Mouse (Mus musculus): ENCODE results near the gene Gli3. TPM values are rescaled to one million over a fixed set of nuclear protein-coding genes. Genes with fewer than 3 reads are reported as not detected.

Gli3 gene
- total and polyA plus RNA-seq, 3 experiments: 0.11 TPM; not detected in 2

DNA sequence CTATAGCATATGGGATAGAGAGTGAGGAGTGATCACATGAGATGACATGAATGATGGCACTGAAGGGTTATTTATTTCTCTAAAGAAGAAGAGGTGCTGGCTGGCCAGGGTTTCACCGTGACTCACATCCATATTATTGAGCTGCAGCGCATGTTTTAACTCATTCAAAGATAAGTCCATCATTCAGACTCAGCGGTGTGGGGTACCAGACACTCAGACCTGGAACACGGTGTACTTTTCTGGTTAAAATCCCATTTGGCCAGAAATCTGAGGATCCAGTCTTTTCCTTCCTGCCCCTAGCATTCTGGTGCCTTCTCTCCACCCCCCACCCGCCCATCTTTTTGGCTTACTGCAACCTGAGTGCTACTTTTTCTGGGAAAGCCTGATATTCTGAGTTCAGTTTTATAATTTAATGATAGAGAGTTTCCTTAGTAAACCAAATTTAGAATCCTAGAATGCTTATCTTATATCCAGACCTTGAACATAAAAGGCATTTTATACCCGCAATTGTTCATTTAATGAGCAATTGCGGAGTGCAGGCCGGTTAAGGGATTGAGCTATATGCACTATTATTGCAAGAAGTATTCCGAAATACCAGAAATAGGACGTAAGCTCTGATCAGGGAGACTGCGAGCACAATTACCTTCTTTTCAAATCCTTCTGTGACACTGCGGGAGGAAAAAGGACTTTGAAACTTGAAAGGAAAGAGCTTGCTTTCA lies 80.3 kb downstream of the Gli3 start:
- Histone ChIP-seq H3K27me3 (ENCODE audit: insufficient read depth, low read length) (no peaks in the 10 kb centered on the region), H3K9me3 (replicated peaks) (no peaks in the 10 kb centered on the region), H3K4me1 (ENCODE audit: insufficient read depth, low read depth, low read length) (no peaks in the 10 kb centered on the region), H3K4me3 (ENCODE audit: low read depth, low read length) (no peak overlapping the region), H3K36me3 (replicated peaks) (no peaks in the 10 kb centered on the region)
- no peak for ATAC-seq (ENCODE audit: extremely low read depth, insufficient number of reproducible peaks, low FRiP score, poor library complexity, severe bottlenecking)
- TF ChIP-seq GATA1 (IDR thresholded peaks at IDR 0.05; ENCODE audit: borderline replicate concordance, low read length): no peak
- DNase-seq (ENCODE audit: low spot score): no peak

DNA sequence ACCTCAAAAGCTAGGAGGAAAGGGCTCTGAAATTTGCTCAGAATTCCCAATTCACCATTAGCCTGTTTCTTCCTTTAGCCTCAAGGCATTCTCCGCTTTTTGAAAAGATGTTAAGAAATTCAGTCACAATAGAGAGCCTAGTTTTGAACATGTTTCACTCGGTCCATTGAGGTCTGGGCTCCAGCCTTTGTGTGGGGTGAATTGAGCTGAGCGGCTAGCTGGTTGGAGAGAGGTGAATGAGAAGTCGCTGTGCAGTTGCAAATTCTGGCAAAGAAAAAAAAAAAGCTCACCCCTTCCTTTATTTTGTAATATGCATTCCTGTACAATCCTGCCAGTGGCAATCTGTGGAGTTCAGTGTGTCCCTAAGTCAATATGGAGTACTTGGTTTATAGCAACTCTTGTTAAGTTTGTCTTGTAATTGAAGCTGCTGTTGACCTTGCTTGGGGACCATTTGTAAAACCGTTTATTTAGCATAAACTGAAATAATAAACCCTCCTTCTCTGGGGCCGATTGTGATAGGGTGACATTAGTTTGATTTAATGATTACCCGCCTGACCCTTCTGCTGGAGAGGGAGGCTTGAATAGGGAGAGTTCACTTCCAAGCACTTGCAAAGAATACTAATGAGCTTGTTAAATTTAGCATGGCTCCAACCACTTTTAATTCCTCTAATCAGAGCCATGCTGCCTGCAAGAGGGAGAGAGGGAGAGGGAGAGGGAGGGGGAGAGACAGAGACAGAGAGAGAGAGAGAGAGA lies 81.0 kb downstream of the Gli3 start:
- TF ChIP-seq TAL1 (conservative IDR thresholded peaks at IDR 0.05; ENCODE audit: low read depth, low read length): no peak
- no peak for TF ChIP-seq GATA1 (IDR thresholded peaks at IDR 0.05; ENCODE audit: borderline replicate concordance, low read length)
- TF ChIP-seq GATA2 (IDR thresholded peaks at IDR 0.05; ENCODE audit: borderline replicate concordance, low read depth, low read length): no peak
- TF ChIP-seq CTCF (IDR thresholded peaks at IDR 0.05; ENCODE audit: low read depth, low read length): no peak
- TF ChIP-seq POLR2AphosphoS5 (IDR thresholded peaks at IDR 0.05; ENCODE audit: insufficient replicate concordance, low read depth, low read length): no peak
- H3K4me1 ChIP-seq (ENCODE audit: insufficient read depth, low read depth, low read length): no peaks in the 10 kb centered on the region
- H3K4me3 ChIP-seq (ENCODE audit: low read depth, low read length): no peak overlapping the region
- no peaks in the 10 kb centered on the region for H3K27me3 ChIP-seq (ENCODE audit: insufficient read depth, low read length)
- H3K9me3 ChIP-seq (replicated peaks): no peaks in the 10 kb centered on the region
- DNase-seq (ENCODE audit: low spot score) (no peak), ATAC-seq (ENCODE audit: extremely low read depth, insufficient number of reproducible peaks, low FRiP score, poor library complexity, severe bottlenecking) (no peak)
- no peaks in the 10 kb centered on the region for H3K36me3 ChIP-seq (replicated peaks)

DNA sequence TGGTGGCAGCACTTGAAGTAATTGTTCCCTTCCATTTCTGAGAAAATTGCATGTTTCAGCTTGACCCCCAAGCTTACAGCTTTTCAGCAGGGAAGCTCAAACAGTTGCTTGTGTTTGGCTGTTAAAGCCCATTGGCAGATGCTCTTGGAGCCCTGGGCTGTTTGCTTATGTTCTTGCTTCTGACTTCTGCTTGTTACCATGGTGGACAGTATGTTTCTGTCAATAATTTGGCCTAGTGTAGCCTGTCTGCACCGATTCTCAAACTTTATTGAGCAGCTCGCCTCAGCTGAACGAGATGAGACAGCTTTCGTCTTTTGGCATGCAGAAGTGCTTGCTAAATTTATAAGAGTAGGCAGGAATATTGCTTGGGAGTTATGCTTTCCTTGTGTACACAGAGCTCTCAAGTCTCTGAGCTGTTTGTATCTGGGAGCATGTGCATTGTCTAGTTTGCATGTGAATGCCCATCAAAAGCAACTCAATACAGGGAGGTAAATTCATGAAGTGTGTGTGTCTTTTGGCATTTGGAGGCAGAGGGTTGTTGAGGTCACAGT lies 82.4 kb downstream of the Gli3 start:
- Histone ChIP-seq H3K4me1 (ENCODE audit: insufficient read depth, low read depth, low read length) (no peaks in the 10 kb centered on the region), H3K36me3 (replicated peaks) (no peaks in the 10 kb centered on the region), H3K9me3 (replicated peaks) (no peaks in the 10 kb centered on the region), H3K4me3 (ENCODE audit: low read depth, low read length) (no peak overlapping the region), H3K27me3 (ENCODE audit: insufficient read depth, low read length) (no peaks in the 10 kb centered on the region)
- DNase-seq (ENCODE audit: low spot score) (no peak), ATAC-seq (ENCODE audit: extremely low read depth, insufficient number of reproducible peaks, low FRiP score, poor library complexity, severe bottlenecking) (no peak)
- TF ChIP-seq CTCF (IDR thresholded peaks at IDR 0.05; ENCODE audit: low read depth, low read length) (no peak), POLR2AphosphoS5 (IDR thresholded peaks at IDR 0.05; ENCODE audit: insufficient replicate concordance, low read depth, low read length) (no peak), GATA2 (IDR thresholded peaks at IDR 0.05; ENCODE audit: borderline replicate concordance, low read depth, low read length) (no peak), TAL1 (conservative IDR thresholded peaks at IDR 0.05; ENCODE audit: low read depth, low read length) (no peak), GATA1 (IDR thresholded peaks at IDR 0.05; ENCODE audit: borderline replicate concordance, low read length) (no peak)

DNA sequence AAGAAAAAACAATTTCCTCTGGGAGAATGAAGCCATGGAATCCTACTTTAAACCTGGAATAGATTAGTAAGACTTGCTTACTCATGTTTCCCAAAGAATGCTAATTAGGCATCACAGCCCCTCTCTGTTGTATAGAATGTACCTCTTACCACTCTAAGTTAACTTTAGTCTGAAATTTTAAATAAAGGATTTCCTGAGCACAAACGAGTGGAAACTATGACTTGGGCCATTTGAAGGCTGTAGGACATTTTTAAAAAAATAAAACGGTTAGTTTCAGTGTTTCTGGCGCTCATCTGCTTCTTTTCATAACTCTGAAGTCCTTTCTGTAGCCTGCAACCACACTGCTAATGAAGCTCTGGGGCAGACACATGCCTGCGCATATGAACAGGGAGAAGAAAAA lies 83.2 kb downstream of the Gli3 start:
- ATAC-seq (ENCODE audit: extremely low read depth, insufficient number of reproducible peaks, low FRiP score, poor library complexity, severe bottlenecking) (no peak), DNase-seq (ENCODE audit: low spot score) (no peak)
- Histone ChIP-seq H3K4me1 (ENCODE audit: insufficient read depth, low read depth, low read length) (no peaks in the 10 kb centered on the region), H3K9me3 (replicated peaks) (no peaks in the 10 kb centered on the region), H3K4me3 (ENCODE audit: low read depth, low read length) (no peak overlapping the region), H3K36me3 (replicated peaks) (no peaks in the 10 kb centered on the region), H3K27me3 (ENCODE audit: insufficient read depth, low read length) (no peaks in the 10 kb centered on the region)
- no peak for TF ChIP-seq TAL1 (conservative IDR thresholded peaks at IDR 0.05; ENCODE audit: low read depth, low read length)
- no peak for TF ChIP-seq CTCF (IDR thresholded peaks at IDR 0.05; ENCODE audit: low read depth, low read length)
- TF ChIP-seq GATA1 (IDR thresholded peaks at IDR 0.05; ENCODE audit: borderline replicate concordance, low read length): no peak
- no peak for TF ChIP-seq GATA2 (IDR thresholded peaks at IDR 0.05; ENCODE audit: borderline replicate concordance, low read depth, low read length)
- no peak for TF ChIP-seq POLR2AphosphoS5 (IDR thresholded peaks at IDR 0.05; ENCODE audit: insufficient replicate concordance, low read depth, low read length)

DNA sequence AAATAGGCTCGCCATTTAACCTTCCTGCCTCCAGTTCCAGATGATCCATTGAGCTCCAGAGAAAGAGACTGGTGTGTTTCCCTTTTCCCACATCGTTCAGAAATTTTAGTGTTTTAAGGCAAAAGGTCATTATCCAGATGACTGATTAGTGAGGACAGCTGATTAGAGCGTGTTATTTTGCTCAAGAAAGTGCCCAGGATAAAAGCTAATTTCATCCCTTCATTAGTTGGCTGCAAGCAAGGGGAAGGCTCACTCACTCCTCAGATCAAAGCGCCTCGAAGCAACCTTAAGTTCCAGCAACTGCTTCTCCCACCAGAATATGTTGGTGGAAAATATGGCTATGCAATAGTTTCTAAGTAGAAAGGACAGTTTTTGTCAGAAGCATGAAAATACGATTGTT lies 86.4 kb downstream of the Gli3 start:
- DNase-seq (ENCODE audit: low spot score): no peak
- Histone ChIP-seq H3K27me3 (ENCODE audit: insufficient read depth, low read length) (no peaks in the 10 kb centered on the region), H3K4me3 (ENCODE audit: low read depth, low read length) (no peak overlapping the region), H3K9me3 (replicated peaks) (no peaks in the 10 kb centered on the region), H3K4me1 (ENCODE audit: insufficient read depth, low read depth, low read length) (no peaks in the 10 kb centered on the region), H3K36me3 (replicated peaks) (no peaks in the 10 kb centered on the region)
- no peak for TF ChIP-seq GATA2 (IDR thresholded peaks at IDR 0.05; ENCODE audit: borderline replicate concordance, low read depth, low read length)
- ATAC-seq (ENCODE audit: extremely low read depth, insufficient number of reproducible peaks, low FRiP score, poor library complexity, severe bottlenecking): no peak

DNA sequence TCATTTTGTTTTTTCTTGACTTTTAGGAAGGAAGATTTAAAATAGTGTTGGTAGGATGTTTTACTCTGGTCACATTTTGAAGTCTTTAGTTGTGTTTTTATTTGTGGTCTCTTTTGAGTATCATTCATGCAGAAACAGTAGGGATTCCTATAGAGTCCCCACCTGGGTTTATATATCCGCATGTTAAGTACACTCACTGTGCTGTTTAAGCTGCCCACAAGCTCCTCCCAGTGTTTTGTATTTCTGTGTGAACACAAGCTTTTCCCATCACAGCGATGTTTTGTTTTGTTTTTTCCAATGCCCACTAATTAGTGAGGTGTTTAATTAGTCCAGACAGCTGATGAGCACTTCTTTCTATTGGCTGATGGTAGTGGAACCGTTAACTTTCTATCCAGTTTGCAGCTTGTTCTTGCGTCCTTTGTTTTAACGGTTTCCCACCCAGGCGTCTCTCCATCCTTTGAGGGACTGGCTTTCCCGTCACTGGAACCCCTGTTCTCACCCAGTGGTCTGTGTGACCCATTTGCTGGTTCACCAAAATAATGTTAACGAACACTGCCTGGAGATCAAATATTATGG lies 87.1 kb downstream of the Gli3 start:
- Histone ChIP-seq H3K27me3 (ENCODE audit: insufficient read depth, low read length) (no peaks in the 10 kb centered on the region), H3K4me1 (ENCODE audit: insufficient read depth, low read depth, low read length) (no peaks in the 10 kb centered on the region), H3K4me3 (ENCODE audit: low read depth, low read length) (no peak overlapping the region), H3K36me3 (replicated peaks) (no peaks in the 10 kb centered on the region), H3K9me3 (replicated peaks) (no peaks in the 10 kb centered on the region)
- no peak for ATAC-seq (ENCODE audit: extremely low read depth, insufficient number of reproducible peaks, low FRiP score, poor library complexity, severe bottlenecking)
- no peak for DNase-seq (ENCODE audit: low spot score)
- TF ChIP-seq POLR2AphosphoS5 (IDR thresholded peaks at IDR 0.05; ENCODE audit: insufficient replicate concordance, low read depth, low read length) (no peak), CTCF (IDR thresholded peaks at IDR 0.05; ENCODE audit: low read depth, low read length) (no peak), GATA1 (IDR thresholded peaks at IDR 0.05; ENCODE audit: borderline replicate concordance, low read length) (no peak), TAL1 (conservative IDR thresholded peaks at IDR 0.05; ENCODE audit: low read depth, low read length) (no peak), GATA2 (IDR thresholded peaks at IDR 0.05; ENCODE audit: borderline replicate concordance, low read depth, low read length) (no peak)
